Mouse (Mus musculus) spleen, adult 12 weeks (tissue): Measurements from ENCODE around the gene Gm5269.

Experiments used
- DNase-seq: peaks from one replicate; pipeline ENCODE4 v3.0.0; 2022; ENCODE audit warnings: low spot score

Gene Gm5269

DNA sequence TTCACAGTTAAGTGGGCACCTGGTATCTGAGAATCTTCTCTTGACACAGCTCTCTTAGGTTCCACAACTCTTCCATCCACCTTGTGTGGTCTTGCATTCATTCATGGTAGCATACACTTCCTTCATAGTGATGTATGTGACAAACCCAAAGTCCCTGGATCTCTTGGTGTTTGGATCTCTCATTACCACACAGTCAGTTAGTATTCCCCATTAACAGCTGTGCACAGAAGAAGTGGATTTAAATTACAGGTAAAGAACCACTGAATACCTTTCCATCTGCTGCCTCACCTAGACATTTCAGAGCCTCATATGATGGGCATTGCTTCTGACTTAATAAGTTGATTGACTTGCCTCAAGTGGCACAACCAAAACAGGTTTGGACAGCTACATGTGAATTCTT lies at the start of gene Gm5269:
Gm5269 (minus strand) TSS at position 101 of the 400 bp plus-strand sequence.
- DNase-seq: no peak

DNA sequence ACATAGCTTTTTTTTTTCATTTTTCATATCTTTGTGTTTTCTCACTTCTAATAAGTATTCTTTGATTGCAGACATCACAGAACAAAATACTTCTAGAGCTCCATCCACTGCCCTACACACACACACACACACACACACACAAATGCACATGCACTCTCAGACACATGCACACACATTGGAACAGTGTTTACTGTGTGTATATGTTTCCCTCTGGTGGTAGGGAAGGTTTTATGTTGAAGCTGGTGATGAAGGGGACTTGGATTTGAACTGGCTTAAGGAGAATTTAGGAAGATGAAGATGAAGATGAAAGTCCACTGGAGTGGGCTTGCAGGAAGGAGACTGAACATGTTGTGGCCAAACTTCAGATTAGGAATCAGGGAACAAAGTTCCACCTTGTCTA lies 41.1 kb upstream of the Gm5269 start:
- DNase-seq: no peak

DNA sequence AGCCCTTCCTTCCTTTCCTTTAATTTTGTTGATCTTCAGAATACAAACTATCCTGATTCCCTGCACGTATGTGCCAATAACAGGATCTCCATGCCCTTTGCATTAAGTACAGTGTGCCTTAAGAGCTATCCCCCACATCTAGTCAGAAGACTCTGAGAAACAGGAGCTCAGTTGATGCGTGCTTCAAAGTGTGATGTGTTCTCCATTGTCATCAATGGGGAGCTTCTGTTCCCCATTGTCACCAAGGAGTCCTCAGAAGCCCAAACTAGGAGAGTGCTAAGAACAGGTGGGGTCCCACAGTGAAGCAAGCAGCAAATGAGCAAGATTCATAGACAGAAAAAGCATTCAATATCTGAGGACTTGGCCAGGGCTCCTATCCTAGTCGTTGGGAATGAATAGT lies 36.8 kb upstream of the Gm5269 start:
- no peak for DNase-seq

DNA sequence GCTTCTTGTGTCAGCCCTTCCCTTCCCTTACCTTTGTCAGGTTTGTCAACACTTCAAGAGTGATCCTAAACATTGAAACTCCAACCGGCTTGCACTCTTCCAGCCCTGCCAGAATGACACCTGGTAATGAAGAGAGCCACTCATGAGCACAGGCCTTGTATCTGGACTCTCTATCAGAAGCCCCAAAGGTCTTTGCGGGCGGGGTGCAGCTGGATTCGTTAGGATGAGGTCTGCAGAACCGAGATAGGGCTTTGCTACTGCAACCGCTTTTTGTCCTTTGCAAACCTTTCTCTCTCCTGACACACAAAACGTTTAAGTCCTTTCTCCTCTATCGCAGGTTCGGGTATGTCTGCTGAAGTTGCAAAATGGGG lies 36.3 kb upstream of the Gm5269 start, which contains the start of gene Slc40a1:
Slc40a1 (minus strand) TSS at position 131 of the 371 bp plus-strand sequence.
- peak; percentile 52 for DNase-seq

DNA sequence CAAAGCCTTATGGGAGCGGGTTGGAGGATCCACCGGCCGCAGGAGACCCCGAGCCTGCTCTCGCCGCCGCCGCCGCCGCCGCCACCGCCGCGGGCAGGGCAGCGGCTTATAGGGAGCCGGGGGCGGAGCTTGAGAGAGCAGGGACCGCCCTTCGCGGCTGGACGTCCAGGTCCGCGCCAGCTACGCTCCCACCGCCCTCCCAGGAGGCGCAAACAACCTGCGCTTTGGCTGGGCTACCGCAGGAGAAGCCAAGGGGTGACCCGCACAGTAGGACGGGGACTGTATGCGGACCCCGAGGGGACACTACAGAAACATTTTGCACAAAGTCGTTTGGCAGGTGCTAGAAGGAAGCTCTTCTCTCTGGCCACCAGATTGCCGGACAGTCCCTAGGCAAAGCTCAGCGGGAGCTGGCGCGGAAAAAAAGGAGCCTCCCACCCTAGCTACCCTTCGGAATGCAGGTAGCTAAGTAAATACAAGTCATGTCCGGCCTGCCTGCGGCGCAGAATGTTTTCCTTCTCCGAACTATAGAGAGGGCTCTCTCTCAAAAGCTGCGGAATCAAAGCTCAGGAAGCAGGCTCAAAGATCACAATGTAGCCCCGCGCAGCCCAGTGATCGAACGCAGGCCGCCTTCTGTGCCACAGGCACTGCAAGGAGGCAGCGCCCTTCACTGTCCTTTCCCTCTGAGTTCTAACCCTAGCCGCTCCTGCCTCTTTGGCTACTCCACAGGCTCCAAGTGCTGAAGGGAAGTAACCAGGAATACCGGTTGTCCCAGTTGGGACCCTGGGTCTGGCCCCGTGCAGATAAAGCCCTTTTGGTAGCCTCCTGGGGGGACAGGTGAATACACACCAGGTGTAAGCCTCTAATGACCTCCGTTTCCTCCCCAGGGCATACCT lies 35.7 kb upstream of the Gm5269 start:
- DNase-seq: peak; percentile 75

DNA sequence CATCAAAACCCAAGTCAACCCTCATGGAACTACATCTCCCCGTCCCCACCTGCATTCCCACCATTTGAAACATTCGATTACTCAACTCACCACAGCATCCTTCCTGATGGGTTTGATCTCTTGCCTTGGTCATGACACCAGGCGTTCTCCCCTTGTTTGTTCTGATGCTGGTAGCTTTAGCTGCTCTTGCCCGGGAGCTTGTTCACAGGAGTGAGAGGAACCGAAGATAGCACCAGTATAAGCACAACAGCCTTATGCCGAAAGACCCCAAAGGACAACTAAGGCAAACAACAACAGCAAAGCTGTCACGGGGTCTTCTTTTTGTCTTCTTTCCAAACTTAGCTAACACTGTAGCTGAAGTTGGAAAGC lies 35.0 kb upstream of the Gm5269 start:
- no peak for DNase-seq

DNA sequence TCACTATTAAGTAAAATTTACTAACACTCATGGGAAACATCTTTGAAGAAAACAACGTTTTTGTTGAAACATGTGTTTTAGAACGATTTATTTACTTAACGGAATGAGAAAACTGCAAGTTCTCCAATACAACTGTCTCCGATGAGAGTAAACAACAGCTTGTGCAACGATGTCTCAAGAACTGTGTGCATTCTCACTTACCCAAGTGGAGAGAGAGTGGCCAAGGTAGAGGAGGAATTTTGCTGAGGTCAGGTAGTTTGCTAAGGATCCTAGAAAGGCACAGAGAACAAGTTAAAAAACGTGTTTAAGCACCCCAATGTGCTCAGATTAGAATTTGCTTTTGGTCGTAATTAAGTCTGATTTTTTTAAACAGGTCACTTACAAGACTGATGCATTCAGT lies 34.4 kb upstream of the Gm5269 start:
- no peak for DNase-seq

DNA sequence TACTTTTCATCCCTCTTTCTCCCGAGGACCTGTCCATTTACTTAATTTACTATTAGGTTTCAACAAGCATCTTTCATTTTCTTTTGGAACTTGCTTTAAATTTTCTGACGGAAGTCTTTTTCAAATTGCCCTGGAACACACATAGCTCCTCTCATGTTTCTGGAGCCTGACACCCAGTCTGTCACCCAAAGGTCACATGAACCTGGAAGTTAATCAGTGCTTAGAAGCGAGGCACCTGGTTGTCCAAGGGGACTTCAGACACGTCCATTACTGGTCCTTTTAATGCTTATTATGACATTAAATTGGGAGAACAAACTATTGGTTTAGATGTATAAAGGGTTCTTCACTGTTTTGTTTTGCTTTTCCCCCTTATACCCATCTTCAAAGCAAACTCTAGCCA lies 33.2 kb upstream of the Gm5269 start:
- no peak for DNase-seq

DNA sequence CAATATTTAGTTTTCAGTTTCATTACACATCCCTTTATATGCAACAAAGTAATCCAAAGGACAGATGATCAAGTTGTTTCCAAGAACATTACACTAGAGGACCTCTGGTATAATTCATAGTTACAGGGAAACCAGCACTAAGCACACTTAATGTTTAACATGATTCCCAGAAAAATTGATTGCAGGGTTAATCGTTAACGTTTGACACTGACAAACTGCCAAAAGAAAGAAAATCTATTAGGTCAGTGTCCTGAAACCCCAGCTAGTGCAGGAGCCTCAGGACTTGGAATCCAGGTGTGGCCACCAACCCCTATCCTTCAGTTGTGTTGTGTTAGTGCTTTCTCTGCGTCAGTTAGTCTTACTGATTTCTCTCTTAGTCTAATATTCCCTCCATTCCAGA lies 30.6 kb upstream of the Gm5269 start:
- no peak for DNase-seq

DNA sequence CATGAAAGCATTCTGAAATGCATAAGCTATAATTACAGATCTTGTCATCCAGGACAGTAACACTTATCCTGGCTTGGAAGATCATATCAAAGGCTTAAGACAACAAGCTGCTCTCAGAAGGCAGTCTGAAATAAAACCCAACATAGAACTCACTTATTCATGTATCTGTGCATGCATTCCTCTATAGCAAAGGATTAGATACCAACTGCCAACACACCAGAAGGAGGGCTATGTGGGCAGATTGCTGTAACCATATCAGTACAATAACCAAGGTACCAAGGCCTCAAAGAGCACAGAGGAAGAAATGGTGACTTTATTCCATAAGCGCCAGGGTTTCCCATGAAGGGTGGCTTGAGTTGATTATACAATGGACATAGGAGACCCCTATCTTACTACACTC lies 29.7 kb upstream of the Gm5269 start:
- no peak for DNase-seq

DNA sequence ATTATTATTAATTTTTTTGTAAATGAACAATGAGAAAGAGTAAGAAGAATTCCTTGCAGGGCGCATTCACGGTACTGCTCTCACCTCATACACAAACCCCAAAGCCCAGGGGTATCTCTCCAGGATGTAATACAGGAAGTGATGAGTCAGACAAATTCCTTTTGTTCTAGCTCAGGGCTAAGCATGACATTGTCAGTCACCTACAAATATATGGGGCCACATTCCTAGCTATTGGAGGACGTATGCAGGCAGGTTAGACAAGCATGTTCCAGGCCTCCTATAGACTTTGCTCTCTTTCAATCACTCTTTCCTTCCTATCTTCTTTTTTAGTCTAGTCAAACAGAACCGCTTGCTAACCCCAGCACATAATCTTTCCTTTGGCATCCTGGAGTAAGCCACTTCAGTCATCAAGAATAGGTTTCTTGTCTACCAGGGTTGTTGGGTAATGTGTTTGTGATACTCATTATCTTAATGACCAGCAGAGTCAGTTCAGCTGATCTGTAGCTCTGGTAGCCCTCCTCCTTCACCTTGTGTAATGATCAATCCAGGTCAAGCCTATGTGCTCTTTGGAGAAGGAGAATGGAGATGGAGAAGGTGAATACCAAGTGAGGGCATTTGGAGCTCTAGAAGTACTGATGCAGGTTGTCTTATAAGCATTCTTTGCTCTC lies 27.2 kb upstream of the Gm5269 start:
- no peak for DNase-seq

DNA sequence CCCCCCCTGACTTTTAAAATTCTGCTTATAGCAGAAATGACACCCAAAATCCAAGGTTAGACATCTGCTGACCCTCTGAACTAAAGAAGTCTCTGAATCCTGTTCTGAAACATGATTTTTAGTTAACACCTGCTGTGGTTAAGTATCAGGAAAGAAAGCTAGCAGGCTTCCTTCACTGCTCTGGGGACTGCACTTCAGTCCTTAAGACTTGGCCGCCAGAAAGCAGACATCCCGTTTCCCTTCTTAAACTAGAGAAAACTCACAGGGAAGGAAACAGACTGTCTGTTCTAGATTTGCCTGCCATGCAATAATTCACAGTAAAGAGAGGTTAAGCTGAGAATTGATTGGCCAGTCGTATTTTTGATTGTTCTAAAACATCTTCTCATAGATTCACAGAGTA lies 26.1 kb upstream of the Gm5269 start:
- DNase-seq: no peak

DNA sequence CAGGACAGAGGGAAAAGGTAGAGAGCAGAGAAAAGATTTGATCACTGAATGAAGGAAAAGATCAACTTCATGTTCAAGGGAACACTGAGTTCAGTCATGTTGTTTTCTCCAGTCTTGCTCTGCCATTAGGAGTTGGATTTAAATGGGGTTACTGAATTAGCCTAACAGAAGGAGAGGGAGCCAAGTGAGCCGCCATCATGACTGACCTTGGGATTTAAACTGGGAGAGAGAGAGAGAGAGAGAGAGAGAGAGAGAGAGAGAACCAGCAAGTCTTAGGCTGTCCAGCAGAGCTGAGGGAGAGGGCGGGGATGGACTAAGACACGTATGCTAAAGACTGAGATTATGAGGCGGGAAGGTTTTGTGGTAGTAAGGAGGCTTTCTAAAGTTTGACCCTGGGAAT lies 24.2 kb upstream of the Gm5269 start:
- no peak for DNase-seq

DNA sequence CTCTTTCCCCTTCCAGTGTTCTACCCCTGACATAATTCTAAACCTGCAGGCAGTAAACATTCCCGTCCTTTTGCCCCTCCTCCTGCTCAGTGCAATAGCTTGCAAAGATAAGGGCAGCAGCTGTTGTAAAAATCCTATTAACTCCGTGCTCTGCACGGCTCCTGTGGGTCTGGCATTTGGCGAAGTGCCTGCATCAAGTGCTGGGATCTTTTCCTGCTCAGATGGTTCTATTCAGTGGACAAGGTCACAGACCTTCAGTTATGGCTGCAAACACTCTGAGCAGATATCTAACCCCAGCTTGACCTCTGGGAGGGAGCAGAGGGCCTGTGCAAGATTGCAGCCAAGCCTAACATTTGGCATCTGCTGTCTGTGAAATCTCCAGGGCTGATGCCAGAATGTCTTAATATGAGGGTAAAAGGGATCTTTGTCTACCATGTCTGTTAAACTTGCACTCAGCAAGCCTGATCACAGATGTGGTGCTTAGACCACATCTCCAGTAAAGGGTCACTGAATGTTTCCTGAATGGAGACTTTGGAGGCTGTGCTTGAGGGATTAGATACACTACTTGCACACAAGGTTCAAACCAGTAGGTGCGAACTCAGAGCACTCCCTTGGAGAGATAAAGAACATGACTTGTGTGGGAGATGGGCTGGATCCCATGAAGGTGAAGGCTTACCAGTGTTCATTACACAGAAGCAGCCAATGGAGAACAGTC lies 15.2 kb upstream of the Gm5269 start:
- DNase-seq: no peak

DNA sequence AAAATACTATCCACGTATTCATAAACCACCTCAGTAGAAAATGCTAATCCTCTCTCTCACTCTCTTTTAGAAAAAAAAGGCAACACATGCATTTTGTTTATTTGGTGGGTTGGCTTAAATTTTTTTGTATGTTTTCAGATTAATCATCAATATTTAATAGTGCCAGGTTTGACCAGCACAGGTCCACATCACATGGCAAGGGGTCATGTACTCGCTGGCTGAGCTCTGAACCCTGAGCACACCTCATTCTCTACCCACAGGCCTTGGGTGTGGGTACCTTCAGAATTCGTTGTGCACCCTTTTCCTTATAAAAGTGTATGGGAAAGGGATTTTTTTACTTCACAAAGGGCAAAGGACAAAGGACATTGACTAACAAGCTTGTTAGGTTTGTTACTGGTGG lies 14.1 kb upstream of the Gm5269 start:
- DNase-seq: no peak

DNA sequence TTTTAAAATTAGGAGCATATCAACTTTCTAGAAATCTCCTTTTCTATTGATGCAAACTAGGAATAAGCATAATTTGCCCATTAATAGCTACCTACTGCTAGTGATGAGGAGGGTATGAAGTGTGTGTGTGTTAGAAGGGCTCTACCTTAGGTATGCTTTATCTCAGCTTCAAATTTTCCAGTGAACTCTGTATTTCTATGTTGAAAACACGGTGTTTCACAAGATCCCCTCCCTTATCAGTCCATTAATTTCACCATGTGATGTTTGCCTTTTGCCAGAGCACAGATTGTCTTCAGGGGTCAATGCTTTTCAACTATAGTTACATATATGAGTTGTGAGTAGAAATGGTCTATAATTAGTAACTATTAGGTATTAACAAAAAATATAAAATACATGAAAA lies 8.0 kb upstream of the Gm5269 start:
- no peak for DNase-seq

DNA sequence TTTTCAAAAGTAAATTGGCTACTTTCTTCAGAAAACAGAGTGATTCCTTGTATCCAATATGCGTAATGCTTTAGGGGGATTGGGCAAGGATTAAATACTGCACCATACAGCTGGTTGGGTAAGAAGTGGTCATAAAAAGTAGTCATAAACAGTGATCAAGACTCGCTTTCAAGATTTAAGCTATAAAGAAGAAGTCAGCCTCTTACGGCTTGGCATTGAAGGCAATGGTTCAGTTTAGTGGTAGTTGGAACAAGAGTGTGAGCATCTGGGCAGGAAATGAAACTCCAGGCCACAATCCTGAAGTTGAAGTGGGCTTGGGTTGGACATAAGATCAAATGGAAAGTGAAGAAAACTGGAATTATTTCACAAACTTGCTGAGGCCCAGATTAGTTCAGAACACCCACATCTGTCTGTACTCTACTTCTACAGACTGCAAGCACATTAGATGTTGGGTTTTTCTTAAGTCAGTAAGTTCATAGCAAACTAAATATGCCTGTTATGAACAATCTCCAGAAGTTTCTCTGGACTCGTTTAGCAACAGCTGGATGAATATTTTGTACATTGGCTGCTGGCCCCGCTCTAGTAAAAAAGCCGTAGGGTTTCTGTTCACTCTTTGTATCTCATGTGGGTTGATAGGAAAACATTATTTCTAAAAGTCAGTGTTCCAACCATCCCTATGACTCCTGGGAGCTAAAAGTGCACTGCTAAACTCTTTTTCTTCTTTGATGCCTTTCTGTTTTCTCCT lies 4.3 kb upstream of the Gm5269 start:
- no peak for DNase-seq

DNA sequence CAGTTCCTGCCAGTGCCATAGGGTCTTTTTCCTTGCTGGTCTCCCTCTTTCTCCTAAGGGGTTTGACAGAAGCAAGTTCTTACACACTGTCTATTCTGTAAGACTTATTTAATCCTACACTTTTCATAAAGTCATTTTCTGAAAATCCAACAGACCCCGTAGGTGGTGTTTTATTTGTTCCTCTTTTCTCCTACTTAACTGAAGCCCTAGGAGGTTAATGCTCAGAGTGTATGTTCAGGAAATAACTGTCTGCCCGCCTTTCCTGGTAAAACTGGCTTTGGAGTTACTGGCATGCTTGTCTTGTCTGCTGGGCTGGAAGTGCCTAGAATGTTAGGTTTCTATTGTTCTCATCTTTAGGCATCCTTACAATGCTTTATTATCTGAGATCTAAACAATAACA lies 1.9 kb upstream of the Gm5269 start:
- no peak for DNase-seq

DNA sequence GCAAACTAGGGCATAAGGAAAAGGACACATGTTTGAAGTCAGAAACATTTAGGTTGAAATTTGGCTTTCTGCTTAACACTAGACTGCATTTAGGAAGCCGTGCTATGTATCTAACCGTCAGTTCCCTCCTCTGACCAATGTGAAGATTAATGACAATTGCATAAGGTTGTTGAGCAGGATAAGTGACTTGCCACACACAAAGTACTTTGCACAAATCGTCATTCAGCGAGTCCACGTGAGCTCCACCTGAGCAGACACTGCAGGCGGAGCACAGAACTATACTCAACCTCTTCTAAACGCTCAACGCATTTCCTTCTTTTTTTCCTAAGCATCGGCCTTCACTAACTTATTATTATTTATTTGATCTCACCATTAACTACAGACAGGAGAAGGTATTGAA lies 3.3 kb downstream of the Gm5269 start:
- no peak for DNase-seq

DNA sequence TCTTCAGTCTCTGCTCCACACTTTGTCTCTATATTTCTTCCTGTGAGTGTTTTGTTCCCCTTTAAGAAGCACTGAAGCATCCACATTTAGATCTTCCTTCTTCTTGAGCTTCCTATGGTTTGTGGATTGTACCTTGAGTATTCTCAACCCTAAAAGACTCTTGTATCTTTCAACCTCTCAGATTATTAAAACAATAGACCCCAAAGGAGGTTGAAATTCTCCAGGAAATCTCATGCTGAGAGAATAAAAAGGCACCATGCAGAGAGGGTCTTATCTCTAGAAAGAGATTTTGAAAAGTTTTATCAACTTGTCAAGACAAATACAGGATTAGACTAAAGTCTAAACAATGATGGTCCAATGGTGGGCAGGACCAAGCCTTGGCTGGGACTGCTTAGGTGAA lies 6.7 kb downstream of the Gm5269 start:
- DNase-seq: no peak

DNA sequence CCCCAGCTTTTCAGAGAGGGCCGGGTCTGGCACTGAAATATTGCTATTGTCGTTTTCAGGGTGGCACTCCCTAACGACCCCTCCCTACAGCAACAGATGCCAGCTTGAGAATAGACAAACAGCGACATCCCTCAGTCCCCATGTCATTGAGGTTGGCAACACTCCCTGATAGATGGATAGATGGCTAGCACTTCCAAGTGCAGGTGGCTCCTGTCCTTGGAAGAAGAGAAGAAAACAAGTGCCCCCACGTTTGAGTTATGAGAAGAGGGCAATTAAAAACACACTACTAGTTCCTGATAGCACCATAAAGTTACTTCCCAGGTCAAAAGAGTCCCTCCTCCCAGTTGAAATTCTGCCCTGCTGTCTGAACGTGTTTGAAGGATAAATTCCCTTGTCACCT lies 8.0 kb downstream of the Gm5269 start:
- no peak for DNase-seq

DNA sequence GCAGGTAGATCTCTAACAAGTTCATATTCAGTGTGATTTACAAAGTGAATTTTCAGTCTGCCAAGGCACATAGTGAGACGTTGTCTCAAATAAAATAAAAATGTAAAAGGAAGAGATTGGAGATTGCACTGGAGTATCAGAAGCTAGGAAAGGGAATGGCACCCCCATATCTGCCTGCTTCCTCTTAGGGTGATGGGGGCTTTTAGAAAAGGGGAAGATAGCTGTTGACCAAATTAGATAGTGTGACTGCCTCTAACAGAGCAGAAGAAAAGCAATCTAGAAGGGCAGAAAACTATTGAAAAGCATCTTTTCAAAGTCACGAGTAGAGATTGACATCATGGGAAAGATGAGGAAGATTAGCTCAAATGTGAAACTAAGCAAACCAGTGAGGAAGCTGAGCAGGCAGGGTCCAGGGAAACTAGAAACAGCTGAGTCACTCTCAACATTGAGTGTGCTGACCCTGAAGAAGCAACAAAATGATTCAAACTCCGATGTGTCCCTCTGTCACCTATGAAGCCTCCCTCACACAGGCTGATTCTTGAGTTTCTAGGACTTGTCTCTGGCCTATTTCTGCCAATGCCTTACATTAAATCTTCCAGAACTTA lies 8.7 kb downstream of the Gm5269 start:
- no peak for DNase-seq
